Mouse (Mus musculus): ENCODE results near the gene Olfr992. TPM values are rescaled to one million over a fixed set of nuclear protein-coding genes. Genes with fewer than 3 reads are reported as not detected.
"Not testable (repeated sequence)": the region's sequence is repeated elsewhere in the genome, so short reads cannot be mapped to it uniquely, and the experiment has no call there.

Olfr992 gene
- total RNA-seq (2021), result not detected
- long read RNA-seq, experiment 1, result 0 reads
- long read RNA-seq, experiment 2, result 0 reads

- DNase-seq, result no peak
- intact Hi-C loops (cut with DNase I; ENCODE audit: low total_unique reads), result no loop called here
These were observed at the start of gene Olfr992 for GRCm38 (mm10) chr2:85409369-85409768. Olfr992 (minus strand) TSS chr2:85409469.

- DNase-seq, result no peak
- intact Hi-C loops (cut with DNase I; ENCODE audit: low total_unique reads), result no loop called here
These were observed 34.3 kb upstream of the Olfr992 start, which contains the start of gene Olfr995 for GRCm38 (mm10) chr2:85443539-85443938. Olfr995 (minus strand) TSS chr2:85443639.

GRCm38 (mm10) chr2:85442546-85442945, 33.3 kb upstream of the Olfr992 start:
- no peak for DNase-seq
- intact Hi-C loops (cut with DNase I; ENCODE audit: low total_unique reads), result no loop called here

- DNase-seq, result no peak
- intact Hi-C loops (cut with DNase I; ENCODE audit: low total_unique reads), result no loop called here
These were observed 27.1 kb upstream of the Olfr992 start, which contains the start of gene Olfr994 for GRCm38 (mm10) chr2:85436351-85436750. Olfr994 (minus strand) TSS chr2:85436451.

- DNase-seq, result no peak
- intact Hi-C loops (cut with DNase I; ENCODE audit: low total_unique reads), result no loop called here
These were observed 16.6 kb upstream of the Olfr992 start for GRCm38 (mm10) chr2:85425893-85426292.

DNA sequence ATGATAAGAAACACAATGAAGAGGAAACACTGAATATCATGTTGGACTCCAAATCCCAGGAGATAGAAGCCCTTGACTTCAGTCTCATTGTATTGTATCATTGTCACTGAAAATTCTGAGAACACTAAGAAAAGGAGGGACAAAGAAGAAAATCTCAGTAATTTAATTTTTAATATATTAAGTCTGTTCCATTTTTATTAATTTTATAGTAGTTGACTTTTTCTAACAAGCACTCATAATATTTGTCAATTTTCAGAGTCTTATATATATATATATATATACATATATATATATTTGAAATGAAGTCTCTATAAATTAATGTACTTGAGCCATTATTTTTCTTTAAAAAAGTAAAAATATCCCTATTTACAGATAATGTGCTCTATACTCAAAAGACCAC, 5.5 kb upstream of the Olfr992 start, which contains the start of gene Olfr993:
Gene Olfr993 (minus strand): TSS at position 101 of the 400 bp plus-strand sequence.
- intact Hi-C loops (cut with DNase I; ENCODE audit: low total_unique reads), result no loop called here
- DNase-seq, result no peak

DNA sequence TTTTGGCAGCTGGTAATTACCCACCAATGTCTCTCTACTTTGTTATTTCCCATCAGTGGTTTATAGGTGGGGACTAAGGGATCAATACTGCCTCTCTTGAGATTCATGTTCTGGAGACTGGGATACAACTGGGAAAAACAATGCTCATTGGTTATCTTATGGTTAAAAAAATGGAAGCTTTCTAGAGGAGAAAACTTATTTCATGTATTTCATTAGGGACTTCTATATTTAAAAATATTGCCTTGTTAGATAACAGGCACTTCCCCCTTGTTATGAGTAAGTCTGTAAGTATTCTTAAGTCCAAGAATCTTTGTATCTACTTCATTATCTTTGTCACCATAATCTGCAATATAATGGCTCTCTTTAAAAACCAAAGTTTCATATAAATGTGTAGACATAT, 46.1 kb downstream of the Olfr992 start, which contains the start of gene Olfr988:
Gene Olfr988 (minus strand): TSS at position 101 of the 400 bp plus-strand sequence.
- intact Hi-C loops (cut with DNase I; ENCODE audit: low total_unique reads), result not testable (repeated sequence)

More for the DNA sequence above, 46.1 kb downstream of the Olfr992 start, which contains the start of gene Olfr988:
- DNase-seq, result not testable (repeated sequence)

Other genes starting within 250 kb of the Olfr992 start
- gene Lrrc55, start 212.3 kb downstream of the Olfr992 start, total RNA-seq (2021), result 1 to 10 TPM; 3.9 to 7.3 TPM
- gene Olfr987, start 70.2 kb downstream of the Olfr992 start, total RNA-seq (2021), result not detected
- not detected for gene Olfr988, start 46.2 kb downstream of the Olfr992 start, total RNA-seq (2021)
- not detected for gene Olfr993, start 5.4 kb upstream of the Olfr992 start, total RNA-seq (2021)
- not detected for gene Olfr994, start 27.0 kb upstream of the Olfr992 start, total RNA-seq (2021)
- not detected for gene Olfr995, start 34.2 kb upstream of the Olfr992 start, total RNA-seq (2021)
- gene 4833423E24Rik, start 109.6 kb upstream of the Olfr992 start, total RNA-seq (2021), result not detected
- gene Olfr996, start 169.7 kb upstream of the Olfr992 start, total RNA-seq (2021), result not detected
- gene Olfr998, start 179.5 kb upstream of the Olfr992 start, total RNA-seq (2021), result not detected
- gene Olfr1000, start 202.4 kb upstream of the Olfr992 start, total RNA-seq (2021), result not detected
- not detected for gene Olfr1002, start 241.2 kb upstream of the Olfr992 start, total RNA-seq (2021)

Data from gastrocnemius, postnatal 14 days (tissue).